Mouse (Mus musculus): ENCODE data around the gene Adamts17.

DNA sequence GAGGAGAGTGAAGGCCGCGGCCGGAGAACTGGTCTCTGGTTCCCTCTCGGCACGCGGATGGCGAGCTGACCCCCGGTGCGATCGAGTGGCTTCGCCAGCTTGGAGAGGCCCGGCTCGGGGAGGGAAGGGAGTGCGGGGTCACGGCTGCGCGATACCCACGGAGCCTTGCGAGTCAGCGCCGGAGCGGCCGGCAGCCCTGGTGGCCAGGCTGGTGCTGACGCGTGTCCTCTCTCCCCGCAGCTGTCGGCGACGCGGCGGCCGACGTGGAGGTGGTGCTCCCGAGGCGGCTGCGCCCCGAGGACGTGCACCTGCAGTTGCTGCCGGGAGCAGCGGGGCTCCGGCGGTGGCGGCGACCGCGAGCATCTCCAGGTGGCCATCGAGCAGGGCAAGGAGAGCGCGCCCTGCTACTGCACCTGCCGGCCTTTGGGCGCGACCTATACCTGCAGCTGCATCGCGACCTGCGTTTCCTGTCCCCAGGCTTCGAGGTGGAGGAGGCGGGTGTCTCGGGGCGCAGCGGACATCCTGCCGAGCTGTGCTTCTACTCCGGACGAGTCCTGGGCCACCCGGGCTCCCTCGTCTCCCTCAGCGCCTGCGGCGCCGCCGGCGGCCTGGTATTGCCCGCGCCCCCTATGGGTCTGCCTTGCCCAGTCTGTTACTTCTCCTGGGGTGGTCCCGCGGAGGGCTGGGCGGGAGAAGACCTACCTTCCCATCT is 629 bp downstream of the Adamts17 start:
- TF ChIP-seq CTCF (conservative IDR thresholded peaks at IDR 0.05 in 1 of 2, IDR thresholded peaks at IDR 0.05 in 1 of 2; ENCODE audit: low read depth in 2 of 2, low read length in 2 of 2): no peak
- no peak for TF ChIP-seq USF2 (conservative IDR thresholded peaks at IDR 0.05; ENCODE audit: low read depth, low read length)
- no peak for TF ChIP-seq BHLHE40 (IDR thresholded peaks at IDR 0.05; ENCODE audit: low read depth, low read length)
- TF ChIP-seq HCFC1 (IDR thresholded peaks at IDR 0.05; ENCODE audit: low read depth, low read length): no peak
- no peak for TF ChIP-seq EP300 (IDR thresholded peaks at IDR 0.05; ENCODE audit: low read length)
- TF ChIP-seq POLR2A (IDR thresholded peaks at IDR 0.05; ENCODE audit: low read depth, low read length): no peak
- no peak for TF ChIP-seq UBTF (IDR thresholded peaks at IDR 0.05; ENCODE audit: low read depth, low read length)
- TF ChIP-seq USF1 (IDR thresholded peaks at IDR 0.05; ENCODE audit: low read depth, low read length): no peak
- no peak for TF ChIP-seq MYC (IDR thresholded peaks at IDR 0.05; ENCODE audit: low read depth, low read length)
- no peak for TF ChIP-seq POLR2AphosphoS2 (IDR thresholded peaks at IDR 0.05; ENCODE audit: low read depth, low read length)
- TF ChIP-seq MAX (IDR thresholded peaks at IDR 0.05; ENCODE audit: low read length): no peak
- TF ChIP-seq ZNF384 (IDR thresholded peaks at IDR 0.05; ENCODE audit: low read depth, low read length): no peak
